Mouse (Mus musculus) small intestine, adult 2 months (tissue): ENCODE data around the gene Scgb1b19. TPM values are rescaled to one million over a fixed set of nuclear protein-coding genes. Genes with fewer than 3 reads are reported as not detected.
"Not testable (repeated sequence)": the region's sequence is repeated elsewhere in the genome, so short reads cannot be mapped to it uniquely, and the experiment has no call there.

Source experiments
- H3K27ac ChIP-seq: fragments of 200-500 bp; 2 replicates; pipeline ENCODE4 v1.5.1; 2012; ENCODE audit warnings: low read depth, low read length, control low read depth, inconsistent platforms; ENCODE audit not compliant: insufficient read depth
- H3K27me3 ChIP-seq: fragments of 200-500 bp; 2 replicates; pipeline ENCODE4 v1.6.1; 2012; ENCODE audit warnings: mild to moderate bottlenecking, moderate library complexity, low read length, inconsistent platforms; ENCODE audit not compliant: control insufficient read depth, insufficient read depth
- H3K36me3 ChIP-seq: fragments of 200-500 bp; 2 replicates; pipeline ENCODE4 v1.6.1; 2012; ENCODE audit warnings: mild to moderate bottlenecking, low read length, control low read depth, inconsistent platforms; ENCODE audit not compliant: control insufficient read depth, insufficient read depth
- H3K4me1 ChIP-seq: fragments of 200-500 bp; 2 replicates; pipeline ENCODE4 v1.6.1; 2012; ENCODE audit warnings: low read length, inconsistent platforms, mixed read lengths; ENCODE audit not compliant: control insufficient read depth, insufficient read depth, insufficient read length
- H3K4me3 ChIP-seq: fragments of 200-500 bp; 2 replicates; pipeline ENCODE4 v1.5.1; 2012; ENCODE audit warnings: low read depth, mild to moderate bottlenecking, control low read depth, inconsistent platforms, low read length, moderate library complexity
- WGBS: fragments of 180-500 bp; shearing (Covaris S2); methylation state at CpG from one replicate; pipeline ENCODE4 v1.1.7; 2018; 5-methylcytosine and 5-hydroxymethylcytosine counted together
- polyA plus RNA-seq: library from polyadenylated mRNA; depleted of rRNA; stranded (reverse); fragments of >200 nt; gene quantifications from 2 replicates; pipeline ENCODE4 v1.2.3, GENCODE M21; 2012; rRNA removed

Scgb1b19 gene
- not detected in 2 replicates for polyA plus RNA-seq

DNA sequence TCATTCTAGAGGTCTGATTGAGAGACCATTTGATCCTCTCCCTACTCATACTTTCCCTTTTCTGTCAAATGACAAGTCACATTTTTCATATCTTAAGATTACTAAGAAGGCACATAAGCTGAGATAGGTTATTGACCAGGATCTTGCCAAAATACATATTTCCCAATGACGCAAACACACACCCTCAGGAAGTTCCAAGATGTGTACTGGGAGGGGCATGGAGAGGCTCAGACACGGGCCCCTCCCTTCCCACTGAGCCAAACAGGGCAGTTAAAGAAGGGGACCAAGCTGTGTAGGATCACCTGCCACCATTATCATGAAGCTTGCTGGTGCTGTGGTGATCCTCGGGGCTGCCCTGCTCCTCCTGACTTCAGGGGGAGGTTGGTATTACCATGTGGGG lies at the start of gene Scgb1b19:
TSS of gene Scgb1b19 (plus strand) at position 301 of the 400 bp plus-strand sequence.
- H3K27ac ChIP-seq, H3K36me3 ChIP-seq, H3K4me1 ChIP-seq, H3K4me3 ChIP-seq, H3K27me3 ChIP-seq: not testable (repeated sequence)
- 73% methylated on average over 3 of the region's 3 CpGs for whole genome bisulfite sequencing

- H3K27me3 ChIP-seq, H3K36me3 ChIP-seq, H3K27ac ChIP-seq, H3K4me3 ChIP-seq, H3K4me1 ChIP-seq: not testable (repeated sequence)
Measured at GRCm38 (mm10) chr7:33280238-33280637, 6.9 kb upstream of the Scgb1b19 start, which contains the start of gene Scgb2b19. TSS of gene Scgb2b19 (minus strand) at chr7:33280338.

Other genes with a start within 250 kb of the Scgb1b19 start
- not detected in 2 replicates for gene Scgb2b17, start 230.7 kb upstream of the Scgb1b19 start, polyA plus RNA-seq
- not detected in 2 replicates for gene Scgb1b17, start 223.8 kb upstream of the Scgb1b19 start, polyA plus RNA-seq
- gene Scgb2b18, start 113.4 kb upstream of the Scgb1b19 start, polyA plus RNA-seq, result not detected in 2 replicates
- gene Scgb1b18, start 101.7 kb upstream of the Scgb1b19 start, polyA plus RNA-seq, result not detected in 2 replicates
- gene Scgb2b19, start 7.0 kb upstream of the Scgb1b19 start, polyA plus RNA-seq, result not detected in 2 replicates
- not detected in 2 replicates for gene Scgb2b20, start 79.0 kb downstream of the Scgb1b19 start, polyA plus RNA-seq
- gene Scgb1b20, start 85.9 kb downstream of the Scgb1b19 start, polyA plus RNA-seq, result not detected in 2 replicates
- gene Scgb2b21, start 233.2 kb downstream of the Scgb1b19 start, polyA plus RNA-seq, result not detected in 2 replicates